Mouse (Mus musculus) CH12.LX (cell line): ENCODE results near the gene Sfxn5.

Experiments used
- CHD2 ChIP-seq: IDR thresholded peaks from 2 replicates; pipeline ENCODE4 v1.6.1; 2011; ENCODE audit warnings: low read length, improper control_type of control experiment
- CTCF ChIP-seq, 2 experiments: IDR thresholded peaks in 1 of 2; conservative IDR thresholded peaks in 1 of 2; 2 replicates each; pipeline ENCODE4 v1.5.1; 2011 to 2012; ENCODE audit warnings: low read depth in 2 of 2, low read length in 2 of 2, improper control_type of control experiment in 1 of 2, inconsistent platforms in 1 of 2, mild to moderate bottlenecking in 1 of 2, moderate library complexity in 1 of 2
- EP300 ChIP-seq: IDR thresholded peaks from 2 replicates; pipeline ENCODE4 v1.6.1; 2011; ENCODE audit warnings: low read length, improper control_type of control experiment
- HCFC1 ChIP-seq: IDR thresholded peaks from 2 replicates; pipeline ENCODE4 v1.6.1; 2012; ENCODE audit warnings: low read depth, mild to moderate bottlenecking, inconsistent platforms, low read length, improper control_type of control experiment
- MAX ChIP-seq: IDR thresholded peaks from 2 replicates; pipeline ENCODE4 v1.6.1; 2011; ENCODE audit warnings: low read length, improper control_type of control experiment
- MAZ ChIP-seq: IDR thresholded peaks from 2 replicates; pipeline ENCODE4 v1.6.1; 2012; ENCODE audit warnings: low read depth, mild to moderate bottlenecking, inconsistent platforms, low read length, improper control_type of control experiment, moderate library complexity
- POLR2A ChIP-seq: IDR thresholded peaks from 2 replicates; pipeline ENCODE4 v1.6.1; 2011; ENCODE audit warnings: low read depth, mild to moderate bottlenecking, improper control_type of control experiment, low read length
- POLR2AphosphoS2 ChIP-seq: IDR thresholded peaks from 2 replicates; pipeline ENCODE4 v1.6.1; 2011; ENCODE audit warnings: low read depth, low read length, improper control_type of control experiment
- TCF12 ChIP-seq: IDR thresholded peaks from 2 replicates; pipeline ENCODE4 v1.6.1; 2014; ENCODE audit warnings: low read depth, mild to moderate bottlenecking, inconsistent platforms, low read length, improper control_type of control experiment

- TF ChIP-seq CHD2 (no peak), CTCF (conservative IDR thresholded peaks at IDR 0.05 in 1 of 2, IDR thresholded peaks at IDR 0.05 in 1 of 2; ENCODE audit: low read depth in 2 of 2, low read length in 2 of 2) (no peak), MAZ (no peak), MAX (no peak), POLR2A (no peak), POLR2AphosphoS2 (no peak), HCFC1 (no peak), EP300 (no peak), TCF12 (no peak)
Measured at GRCm38 (mm10) chr6:85326564-85326963, 6.7 kb downstream of the Sfxn5 start.
